Mouse (Mus musculus): ENCODE data around the gene Nkapd1.

DNA sequence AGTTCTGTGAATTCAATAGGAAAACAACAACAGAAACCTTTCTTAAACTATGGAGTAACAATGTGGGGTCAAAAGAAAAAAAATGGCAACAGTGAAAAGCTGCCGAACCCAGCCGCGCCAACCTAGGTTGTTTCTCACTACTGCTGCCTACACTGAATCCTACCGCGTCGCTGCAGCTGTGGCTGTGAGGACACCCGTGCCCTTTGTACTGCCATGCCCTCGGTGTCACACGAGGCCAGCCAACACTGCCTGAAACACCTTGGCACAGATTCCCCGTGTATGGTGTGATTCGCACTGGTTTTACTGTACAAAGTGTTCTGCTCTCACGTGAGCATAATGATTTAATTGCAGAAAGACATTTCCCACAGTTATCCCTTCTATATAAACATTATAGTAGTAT, 43.2 kb upstream of the Nkapd1 start:
- TF ChIP-seq CTCF (IDR thresholded peaks at IDR 0.05; ENCODE audit: extremely low read depth, insufficient read depth, insufficient read length, insufficient replicate concordance) (no peak), POLR2A (IDR thresholded peaks at IDR 0.05; ENCODE audit: low read depth, low read length) (no peak)

Measured in spleen, adult 2 months (tissue).